Mouse (Mus musculus): ENCODE results near the gene Haghl.
"Not testable (repeated sequence)": the region's sequence is repeated elsewhere in the genome, so short reads cannot be mapped to it uniquely, and the experiment has no call there.

The Haghl gene

DNA sequence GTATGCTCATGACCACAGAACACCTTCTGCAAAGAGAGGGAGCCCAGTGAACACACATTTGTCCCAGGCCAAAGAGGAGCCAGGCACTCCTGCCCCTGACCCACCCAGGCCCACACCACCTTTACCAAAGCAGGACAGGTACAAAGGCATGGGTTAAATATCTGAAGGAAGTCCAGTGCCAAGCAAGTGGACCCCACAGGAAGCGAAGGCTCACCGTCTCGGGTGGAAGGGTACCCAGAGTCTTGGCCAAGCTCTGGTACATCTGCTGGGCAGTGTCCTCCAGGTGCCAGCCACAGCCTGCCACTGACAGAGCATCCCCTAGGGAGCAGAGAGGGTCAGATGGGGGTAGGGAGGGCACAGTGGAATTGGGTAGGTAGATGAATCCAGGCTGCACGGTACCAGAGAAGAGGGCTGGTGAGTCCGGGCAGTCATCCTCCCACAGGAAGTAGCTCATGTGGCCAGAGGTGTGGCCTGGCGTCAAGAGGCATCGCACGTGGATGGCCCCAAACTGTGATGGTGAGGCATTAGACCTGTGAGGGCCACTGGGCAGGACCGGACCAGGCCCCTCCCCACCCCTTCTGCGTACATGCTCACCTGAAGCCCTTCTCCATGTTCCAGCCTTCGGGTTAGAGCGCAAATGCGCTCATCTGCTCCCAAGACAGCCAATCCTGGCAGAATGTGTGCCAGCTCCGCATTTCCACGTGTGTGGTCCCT is 1.5 kb downstream of the Haghl start:
- DNase-seq, result no peak

- DNase-seq, result no peak
Observed at GRCm38 (mm10) chr17:25783086-25783485, 2.4 kb downstream of the Haghl start.

- no peak for DNase-seq
Observed at GRCm38 (mm10) chr17:25781339-25781738, 4.1 kb downstream of the Haghl start.

GRCm38 (mm10) chr17:25777948-25778347 is 7.5 kb downstream of the Haghl start:
- DNase-seq, result no peak

DNA sequence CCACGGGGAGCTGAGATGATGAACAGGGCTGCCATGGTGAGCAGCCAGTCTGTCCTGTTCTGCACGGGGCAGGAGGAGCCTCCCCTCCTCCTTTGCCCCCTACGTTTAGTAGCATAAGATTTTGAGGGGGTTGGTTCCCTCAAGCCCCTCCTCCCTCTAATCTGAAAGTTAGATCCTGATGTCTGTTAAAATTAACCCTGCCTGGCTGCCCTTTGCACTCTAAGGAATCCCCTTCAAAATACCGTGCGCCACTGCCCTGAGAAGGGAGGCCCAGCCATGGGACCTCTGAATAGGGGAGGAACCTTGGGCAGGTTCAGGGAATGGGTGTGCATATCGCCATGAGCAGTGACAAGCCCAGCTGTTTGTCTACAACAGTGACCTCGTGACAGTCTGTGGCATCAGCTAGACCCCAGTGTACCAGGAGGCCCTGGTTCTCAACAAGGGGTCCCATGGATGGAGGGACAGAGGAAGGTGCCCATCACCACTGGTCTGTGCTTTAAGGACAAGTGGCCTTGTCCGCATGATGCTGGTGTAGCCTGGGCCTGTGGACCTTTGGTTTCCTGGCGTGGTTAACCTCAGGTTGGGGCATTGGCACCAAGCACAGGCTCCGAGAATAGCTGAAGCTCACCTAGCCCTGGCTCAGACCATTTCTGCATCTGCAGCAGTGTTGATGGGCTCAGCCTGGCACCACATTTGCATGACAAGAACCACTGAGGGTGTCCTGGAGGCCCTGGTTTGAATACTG is 10.0 kb downstream of the Haghl start:
- no peak for DNase-seq

DNA sequence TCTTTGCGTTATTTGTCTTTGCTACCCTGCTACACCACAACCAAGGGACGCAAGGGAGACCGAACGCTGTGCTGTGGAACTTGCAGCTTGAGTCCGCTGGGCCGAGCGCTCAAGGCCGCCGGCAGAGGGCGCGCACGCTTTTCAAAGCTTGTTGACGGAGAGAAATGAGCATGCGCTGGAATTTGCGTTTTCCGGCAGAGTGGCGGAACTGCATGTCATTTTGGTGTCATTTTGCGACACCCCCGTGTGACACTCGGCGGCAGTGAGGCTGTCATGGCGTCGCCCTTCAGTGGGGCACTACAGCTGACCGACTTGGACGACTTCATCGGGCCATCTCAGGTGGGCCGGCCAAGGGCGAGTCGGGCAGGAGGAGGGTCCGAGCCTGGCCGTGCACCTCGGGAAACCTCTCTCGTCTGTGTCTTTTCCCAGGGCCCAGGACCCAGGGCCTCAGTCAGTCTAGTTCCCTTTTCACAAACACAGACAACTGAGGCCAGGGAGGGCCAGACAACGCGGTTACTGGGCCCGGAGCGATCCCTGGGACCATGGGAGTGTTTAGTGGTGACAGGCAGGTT is 11.8 kb downstream of the Haghl start, which contains the start of gene Narfl:
Gene Narfl, plus strand, starts transcription at position 228 of the 572 bp plus-strand sequence.
- peak; percentile 97 for DNase-seq

DNA sequence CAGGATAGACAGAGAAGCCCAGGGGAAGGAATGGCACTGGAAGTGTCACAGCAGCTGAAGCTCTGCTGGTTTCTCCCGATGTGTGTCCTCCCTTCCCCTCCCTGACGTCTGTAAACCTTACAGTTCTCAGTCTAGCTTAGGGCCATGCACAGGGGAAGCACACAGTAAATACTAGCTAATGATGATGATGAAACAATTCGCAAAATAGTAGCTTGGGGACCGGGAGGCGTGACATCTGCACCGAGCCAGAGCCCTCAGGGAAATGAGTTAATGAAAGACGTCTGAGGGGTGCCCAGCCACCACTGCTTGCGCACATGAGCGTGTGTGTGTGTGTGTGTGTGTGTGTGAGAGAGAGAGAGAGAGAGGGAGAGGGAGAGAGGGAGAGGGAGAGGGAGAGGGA is 16.1 kb downstream of the Haghl start:
- DNase-seq, result no peak

DNA sequence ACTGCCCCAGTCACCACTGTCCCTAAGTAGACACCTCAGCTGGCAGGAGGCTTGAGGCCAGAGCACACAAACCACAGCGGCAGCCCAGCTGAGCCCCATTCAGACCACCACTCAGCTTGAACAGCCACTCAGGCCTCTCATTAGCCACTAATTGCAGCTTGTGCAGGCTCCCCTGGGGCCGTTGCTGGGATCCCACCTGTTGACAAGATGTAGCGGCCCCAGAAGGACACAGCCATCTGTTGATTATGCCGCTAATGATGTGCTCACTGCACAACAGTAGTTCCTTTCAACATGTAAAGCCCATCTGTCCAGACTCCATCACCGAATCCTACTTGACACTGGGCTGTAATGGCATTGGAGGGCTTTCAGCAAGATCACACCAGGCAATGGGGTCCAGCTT is 19.6 kb downstream of the Haghl start:
- DNase-seq, result no peak

- DNase-seq, result no peak
Observed at GRCm38 (mm10) chr17:25762591-25762990, 22.9 kb downstream of the Haghl start.

GRCm38 (mm10) chr17:25761561-25761970 is 23.9 kb downstream of the Haghl start:
- DNase-seq, result peak; percentile 41

GRCm38 (mm10) chr17:25760148-25760547 is 25.3 kb downstream of the Haghl start:
- DNase-seq, result no peak

DNA sequence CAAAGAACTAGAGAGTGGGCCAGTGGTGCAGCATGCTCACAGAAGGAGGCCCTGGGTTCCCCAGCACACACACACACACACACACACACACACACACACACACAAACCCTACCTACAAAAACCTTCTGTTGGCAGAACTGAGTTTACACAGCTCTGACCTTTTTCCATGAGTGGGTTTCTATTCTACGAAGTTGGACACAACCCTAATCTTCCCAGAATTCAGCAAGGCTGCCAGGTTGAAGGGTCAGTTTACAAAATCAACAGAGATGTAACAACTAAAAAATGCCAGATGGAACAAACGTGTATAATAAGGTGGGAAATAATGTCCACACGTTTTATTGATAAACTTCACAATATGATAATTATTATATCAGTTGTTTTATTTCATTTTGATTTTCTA is 27.8 kb downstream of the Haghl start:
- DNase-seq, result no peak

GRCm38 (mm10) chr17:25756378-25757242 is 28.9 kb downstream of the Haghl start:
- peak; percentile 39 for DNase-seq

DNA sequence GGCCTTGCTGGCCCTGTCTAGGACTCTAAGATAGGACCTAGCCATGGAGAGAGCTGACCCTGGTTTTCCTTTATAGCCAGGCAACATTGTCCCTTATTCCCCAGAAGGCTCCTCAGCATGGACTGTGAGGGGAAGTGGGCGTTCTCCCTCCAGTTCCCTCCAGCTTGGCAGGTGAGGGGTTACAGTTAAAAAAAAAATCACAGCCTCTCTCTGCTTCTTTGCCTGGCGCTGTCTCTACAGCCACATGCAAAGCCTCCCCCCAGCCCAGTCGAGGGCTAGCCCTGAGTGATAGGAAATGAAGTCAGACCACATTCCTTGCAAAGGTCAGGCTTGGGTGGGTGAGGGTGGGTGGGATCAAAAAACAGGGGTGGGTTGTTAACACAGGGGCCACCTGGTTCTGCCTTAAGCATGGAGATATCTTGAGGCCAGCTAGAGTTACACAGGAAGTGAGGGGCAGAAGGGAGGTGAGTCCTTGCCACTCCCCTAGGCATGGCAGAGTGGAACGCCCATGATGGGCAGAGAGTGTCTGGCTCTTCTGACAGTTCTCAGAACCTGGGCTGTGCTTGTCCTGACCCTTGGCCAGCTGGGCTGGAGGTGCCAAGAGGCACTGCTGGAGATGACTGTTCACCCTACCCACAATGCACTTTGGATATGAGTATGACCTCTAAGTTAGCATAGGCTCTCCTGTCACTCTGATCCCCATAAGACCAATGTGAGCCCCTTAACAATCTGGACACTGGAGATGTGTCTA is 29.7 kb downstream of the Haghl start:
- no peak for DNase-seq

GRCm38 (mm10) chr17:25755086-25755485 is 30.4 kb downstream of the Haghl start:
- DNase-seq, result no peak

- DNase-seq, result no peak
Observed at GRCm38 (mm10) chr17:25754241-25754640, 31.2 kb downstream of the Haghl start, which contains the start of gene Msln. Gene Msln, minus strand, starts transcription at chr17:25754378.

DNA sequence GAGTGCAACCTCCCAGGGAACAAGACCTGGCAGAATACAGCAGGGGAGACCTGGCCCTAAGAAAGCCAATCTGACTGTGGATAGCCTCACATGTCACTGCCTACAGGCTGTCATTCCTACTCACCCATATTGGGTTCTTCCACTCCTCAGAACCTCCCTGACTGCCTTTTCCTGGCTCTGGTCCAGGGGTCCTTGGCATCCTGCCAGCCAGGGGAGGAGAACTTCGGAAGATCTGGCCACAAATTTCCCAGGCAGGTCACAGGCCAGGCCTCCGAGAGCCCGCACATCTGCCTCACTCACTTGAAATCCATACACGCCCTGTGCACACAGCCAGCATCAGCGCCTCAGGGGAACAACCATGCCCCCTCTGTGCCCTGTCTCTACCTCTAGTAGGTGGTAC is 34.0 kb downstream of the Haghl start:
- DNase-seq, result peak; percentile 68

DNA sequence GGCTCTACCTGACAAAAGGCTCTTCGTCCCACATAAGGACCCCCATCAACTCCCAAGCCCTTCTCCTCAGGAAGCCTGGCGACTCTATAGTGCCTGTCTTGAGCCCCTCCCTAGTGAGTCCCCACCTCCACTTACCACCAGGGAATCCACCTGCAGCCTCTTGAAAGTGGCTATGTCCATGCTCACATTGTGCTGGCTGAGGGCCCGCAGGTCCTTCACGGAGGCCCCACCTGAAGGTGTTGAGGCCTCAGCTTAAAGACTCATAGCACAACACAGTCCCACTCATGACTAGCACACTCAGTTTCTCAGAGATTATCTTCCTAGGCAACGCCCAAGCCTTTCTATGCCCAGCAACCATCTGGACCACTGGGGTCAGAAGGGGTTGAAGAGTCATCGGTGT is 36.2 kb downstream of the Haghl start:
- no peak for DNase-seq

- no peak for DNase-seq
Observed at GRCm38 (mm10) chr17:25748238-25748637, 37.2 kb downstream of the Haghl start.

DNA sequence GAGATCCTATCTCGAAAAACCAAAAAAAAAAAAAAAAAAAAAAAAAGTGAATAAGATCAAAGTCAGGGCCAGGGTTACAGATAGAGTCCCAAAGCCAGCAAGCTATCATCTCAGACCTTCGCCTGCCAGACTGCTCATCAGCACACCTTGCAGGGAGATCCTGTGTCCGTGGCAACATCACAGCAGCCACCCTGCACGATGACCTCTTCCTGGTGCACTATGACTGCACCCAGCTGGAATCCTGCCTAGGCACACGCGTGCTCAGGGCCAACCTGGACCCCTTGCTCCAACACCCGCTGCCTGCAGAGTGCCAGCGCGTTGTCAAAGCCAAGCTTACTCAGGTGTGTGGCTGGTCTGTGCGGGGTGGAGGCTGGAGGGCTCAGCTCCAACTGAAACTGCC is 41.2 kb downstream of the Haghl start:
- no peak for DNase-seq

- DNase-seq, result no peak
Observed at GRCm38 (mm10) chr17:25743831-25744230, 41.6 kb downstream of the Haghl start.

DNA sequence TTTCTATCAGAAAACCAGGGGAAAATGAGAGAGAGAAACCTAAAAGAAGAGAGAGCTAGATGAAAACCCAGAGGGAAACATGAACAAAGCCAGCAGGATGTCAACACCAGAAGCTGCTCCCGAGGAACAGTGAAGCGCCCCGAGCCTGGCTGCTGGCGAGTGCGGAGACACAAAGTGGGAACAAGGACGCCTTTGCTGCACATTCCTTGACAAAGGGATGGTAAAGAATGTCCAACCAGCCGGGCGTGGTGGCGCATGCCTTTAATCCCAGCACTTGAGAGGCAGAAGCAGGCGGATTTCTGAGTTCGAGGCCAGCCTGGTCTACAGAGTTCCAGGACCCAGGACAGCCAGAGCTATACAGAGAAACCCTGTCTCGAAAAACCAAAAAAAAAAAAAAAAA is 44.0 kb downstream of the Haghl start:
- DNase-seq, result not testable (repeated sequence)
